ENCODE assay signal across 24 mouse cellular contexts in genomic region chr9:99557580-99558300, GRCm38 (mm10). TPM values are rescaled to one million over a fixed set of nuclear protein-coding genes. Genes with fewer than 3 reads are reported as not detected.
DNase-seq lines count a peak whose midpoint lies in the region; ATAC-seq and TF ChIP-seq lines count a peak whose summit lies in the region.
"Had no signal": no experiment of that assay in that cellular context is flagged by ENCODE, and none has a peak within 500 bp of the region (broad histone marks: within the 10 kb centered on the region; RNA-seq: fewer than 3 reads in every experiment).

No protein-coding gene starts in this region.

- no peak for TF ChIP-seq CTCF in lung, embryonic 14.5 days (IDR thresholded peaks at IDR 0.05; ENCODE audit: low read depth)

- no peak overlapping the region for H3K27ac ChIP-seq in lung, embryonic 14.5 days (ENCODE audit: low read depth)
- H3K27ac ChIP-seq in liver, embryonic 12.5 days = peak overlapping the region; percentile 60
- H3K27ac ChIP-seq: embryonic facial prominence, embryonic 12.5 days; heart, embryonic 10.5 days; hindbrain, embryonic 15.5 days; midbrain, embryonic 10.5 days; neural tube, embryonic 15.5 days had no signal

- H3K9ac ChIP-seq in lung, embryonic 14.5 days = no peak overlapping the region
- no peak overlapping the region for H3K9ac ChIP-seq in liver, embryonic 12.5 days
- H3K9ac ChIP-seq: embryonic facial prominence, embryonic 12.5 days; hindbrain, embryonic 15.5 days; neural tube, embryonic 15.5 days had no signal

- DNase-seq in lung, embryonic 14.5 days = peak; percentile 5
- DNase-seq in lung, adult 18-20 months = no peak
- DNase-seq in ovary, adult 18-20 months (ENCODE audit: low spot score) = no peak
- DNase-seq in embryo, embryonic 9.5 days (ENCODE audit: extremely low spot score) = no peak
- no peak for DNase-seq in frontal cortex, postnatal 25 days (ENCODE audit: low spot score in 2 of 2)
- DNase-seq: adrenal gland, postnatal 10 days; cerebellum, adult 9-11 months; kidney, adult 9 months; kidney, postnatal 14 days; lung, adult 2 months had no signal

- no peaks in the 10 kb centered on the region for H3K36me3 ChIP-seq in lung, embryonic 14.5 days (ENCODE audit: insufficient read depth)
- no peaks in the 10 kb centered on the region for H3K36me3 ChIP-seq in liver, embryonic 12.5 days
- H3K36me3 ChIP-seq in megakaryocyte, embryonic 14.5 days (replicated peaks; ENCODE audit: low read length) = no peaks in the 10 kb centered on the region
- H3K36me3 ChIP-seq: embryonic facial prominence, embryonic 12.5 days; heart, embryonic 10.5 days; hindbrain, embryonic 15.5 days; midbrain, embryonic 10.5 days; neural tube, embryonic 15.5 days had no signal

- no peak for ATAC-seq in lung, embryonic 14.5 days (ENCODE audit: insufficient read depth)
- peak; percentile 71 for ATAC-seq in liver, embryonic 12.5 days
- ATAC-seq: forebrain, embryonic 14.5 days; intestine, embryonic 16.5 days had no signal

- H3K27me3 ChIP-seq in lung, embryonic 14.5 days (ENCODE audit: insufficient read depth, low read length) = no peaks in the 10 kb centered on the region
- no peaks in the 10 kb centered on the region for H3K27me3 ChIP-seq in liver, embryonic 12.5 days (replicated peaks)
- no peaks in the 10 kb centered on the region for H3K27me3 ChIP-seq in megakaryocyte, embryonic 14.5 days (replicated peaks)
- H3K27me3 ChIP-seq: embryonic facial prominence, embryonic 12.5 days; hindbrain, embryonic 15.5 days; neural tube, embryonic 15.5 days had no signal

- H3K4me2 ChIP-seq in lung, embryonic 14.5 days = no peak overlapping the region
- H3K4me2 ChIP-seq in liver, embryonic 12.5 days = peak overlapping the region; percentile 36
- H3K4me2 ChIP-seq: embryonic facial prominence, embryonic 12.5 days; hindbrain, embryonic 15.5 days; neural tube, embryonic 15.5 days had no signal

- H3K4me3 ChIP-seq in lung, embryonic 14.5 days (ENCODE audit: low read depth, low read length) = no peak overlapping the region
- no peak overlapping the region for H3K4me3 ChIP-seq in liver, embryonic 12.5 days
- peak overlapping the region; percentile 73 for H3K4me3 ChIP-seq in megakaryocyte, embryonic 14.5 days (replicated peaks)
- H3K4me3 ChIP-seq: embryonic facial prominence, embryonic 12.5 days; erythroblast, embryonic 14.5 days; heart, embryonic 10.5 days; hindbrain, embryonic 15.5 days; midbrain, embryonic 10.5 days; neural tube, embryonic 15.5 days had no signal

- 80% methylated on average over 8 of the region's 8 CpGs for WGBS in lung, embryonic 14.5 days
- WGBS in liver, embryonic 12.5 days (ENCODE audit: insufficient replicate concordance) = 17% methylated on average over 8 of the region's 8 CpGs

- no peaks in the 10 kb centered on the region for H3K4me1 ChIP-seq in lung, embryonic 14.5 days (ENCODE audit: insufficient read depth)
- H3K4me1 ChIP-seq in liver, embryonic 12.5 days = peaks cover 73% of the 10 kb centered on the region
- peaks cover 82% of the 10 kb centered on the region for H3K4me1 ChIP-seq in megakaryocyte, embryonic 14.5 days
- H3K4me1 ChIP-seq: embryonic facial prominence, embryonic 12.5 days; hindbrain, embryonic 15.5 days; midbrain, embryonic 10.5 days; neural tube, embryonic 15.5 days had no signal

- H3K9me3 ChIP-seq in lung, embryonic 14.5 days (ENCODE audit: low read depth, low read length) = no peaks in the 10 kb centered on the region
- H3K9me3 ChIP-seq in liver, embryonic 12.5 days (replicated peaks) = no peaks in the 10 kb centered on the region
- H3K9me3 ChIP-seq in megakaryocyte, embryonic 14.5 days = no peaks in the 10 kb centered on the region
- H3K9me3 ChIP-seq: embryonic facial prominence, embryonic 12.5 days; heart, embryonic 10.5 days; hindbrain, embryonic 15.5 days; midbrain, embryonic 10.5 days; neural tube, embryonic 15.5 days had no signal

RNA-seq across cellular contexts. Expression of gene Armc8, which starts 11.0 kb away (rescaled TPM):
- 26.1 and 26.6 TPM in 2 replicates for polyA plus RNA-seq in lung, embryonic 14.5 days (2014; fragmentation: Nextera tagmentation; extraction: Ambion mirVana)
- polyA plus RNA-seq in liver, embryonic 12.5 days (2016; fragmentation: Nextera tagmentation; extraction: Ambion mirVana) = 14.5 and 15.1 TPM in 2 replicates
- 1.1 TPM in 1 of 2 replicates, not detected in the other for polyA plus RNA-seq in megakaryocyte, embryonic 14.5 days (2012; ENCODE audit: insufficient read depth, low replicate concordance)

RNA-seq across cellular contexts. Expression of gene Dbr1, which starts 17.9 kb away (rescaled TPM):
- polyA plus RNA-seq in lung, embryonic 14.5 days (2014; fragmentation: Nextera tagmentation; extraction: Ambion mirVana) = 32.1 and 33.9 TPM in 2 replicates
- polyA plus RNA-seq in liver, embryonic 12.5 days (2016; fragmentation: Nextera tagmentation; extraction: Ambion mirVana) = 26.8 and 31.4 TPM in 2 replicates
- polyA plus RNA-seq in megakaryocyte, embryonic 14.5 days (2012; ENCODE audit: insufficient read depth, low replicate concordance) = 12.1 and 13.5 TPM in 2 replicates

RNA-seq across cellular contexts. Expression of gene A4gnt, which starts 54.6 kb away (rescaled TPM):
- polyA plus RNA-seq in lung, embryonic 14.5 days (2014; fragmentation: Nextera tagmentation; extraction: Ambion mirVana) = not detected in 2 replicates
- not detected in 2 replicates for polyA plus RNA-seq in liver, embryonic 12.5 days (2016; fragmentation: Nextera tagmentation; extraction: Ambion mirVana)
- polyA plus RNA-seq in megakaryocyte, embryonic 14.5 days (2012; ENCODE audit: insufficient read depth, low replicate concordance) = not detected in 2 replicates
- polyA plus RNA-seq: embryonic facial prominence, embryonic 12.5 days; erythroblast, embryonic 14.5 days; forebrain, embryonic 14.5 days; gonadal fat pad, adult 2 months; heart, embryonic 10.5 days; heart, postnatal 0 days; hindbrain, embryonic 15.5 days; limb, embryonic 11.5 days; lung, adult 2 months; midbrain, embryonic 10.5 days; midbrain, postnatal 0 days; neural tube, embryonic 15.5 days had no signal
